Mouse (Mus musculus) heart, embryonic 15.5 days (tissue): ENCODE data around the gene Hhip. TPM values are rescaled to one million over a fixed set of nuclear protein-coding genes. Genes with fewer than 3 reads are reported as not detected.
A peak's percentile ranks its signal among the peaks of the same experiment; 100 is the strongest.

Experiments
- ATAC-seq: fragments of 200-750 bp; cut with Nextera tagmentation; replicated peaks from 2 replicates; pipeline ENCODE4 v1.8.0; 2017; ENCODE audit warnings: low read depth, moderate TSS enrichment; ENCODE audit not compliant: insufficient number of reproducible peaks, insufficient read depth, low FRiP score
- H3K27ac ChIP-seq: fragments of 300-500 bp; sonication (generic); 2 replicates; pipeline ENCODE4 v1.5.1; 2015; ENCODE audit warnings: mild to moderate bottlenecking, inconsistent platforms
- H3K27me3 ChIP-seq: fragments of 300-500 bp; sonication (generic); 2 replicates; pipeline ENCODE4 v1.6.1; 2015; ENCODE audit warnings: inconsistent platforms
- H3K36me3 ChIP-seq: fragments of 300-500 bp; sonication (generic); 2 replicates; pipeline ENCODE4 v1.6.1; 2015; ENCODE audit warnings: mild to moderate bottlenecking, inconsistent platforms
- H3K4me1 ChIP-seq: fragments of 300-500 bp; sonication (generic); replicated peaks from 2 replicates; pipeline ENCODE4 v1.6.1; 2015; ENCODE audit warnings: inconsistent platforms
- H3K4me2 ChIP-seq: fragments of 300-500 bp; sonication (generic); 2 replicates; pipeline ENCODE4 v1.6.1; 2015; ENCODE audit warnings: inconsistent platforms, mild to moderate bottlenecking, moderate library complexity
- H3K4me3 ChIP-seq: fragments of 300-500 bp; sonication (generic); 2 replicates; pipeline ENCODE4 v1.5.1; 2015; ENCODE audit warnings: mild to moderate bottlenecking, inconsistent platforms
- H3K9ac ChIP-seq: fragments of 300-500 bp; sonication (generic); 2 replicates; pipeline ENCODE4 v1.6.1; 2015; ENCODE audit warnings: mild to moderate bottlenecking, inconsistent platforms
- H3K9me3 ChIP-seq: fragments of 300-500 bp; sonication (generic); replicated peaks from 2 replicates; pipeline ENCODE4 v1.6.1; 2016; ENCODE audit warnings: inconsistent platforms
- WGBS: fragments of 180-500 bp; shearing (Covaris S2); methylation state at CpG from one replicate; pipeline ENCODE4 v1.1.7; 2015; ENCODE audit warnings: mixed read lengths; 5-methylcytosine and 5-hydroxymethylcytosine counted together
- polyA plus RNA-seq: library from polyadenylated mRNA; unstranded; fragments of >200 nt; fragmentation: Nextera tagmentation; extraction: Ambion mirVana; gene quantifications from 2 replicates; pipeline ENCODE4 v1.2.1, GENCODE M21; 2015

Hhip gene
- 1.8 and 5.0 TPM in 2 replicates for polyA plus RNA-seq

GRCm38 (mm10) chr8:80057198-80058174 is at the start of gene Hhip:
TSS of gene Hhip (minus strand) at chr8:80058006.
- WGBS: under 1% methylated on average over 41 of the region's 56 CpGs
- peak; percentile 62; the same call in 1 of the 2 replicates for ATAC-seq
- Histone ChIP-seq H3K9me3 (no peaks in the 10 kb centered on the region), H3K4me2 (peak within 1 kb of the TSS; percentile 81), H3K4me1 (peaks cover 7% of the 10 kb centered on the region), H3K9ac (peak within 1 kb of the TSS; percentile 40), H3K27me3 (peaks cover 41% of the 10 kb centered on the region), H3K4me3 (peak within 1 kb of the TSS; percentile 60), H3K27ac (no peak within 1 kb of the TSS), H3K36me3 (no peaks in the 10 kb centered on the region)

- Histone ChIP-seq H3K9ac (no peak overlapping the region), H3K4me1 (no peaks in the 10 kb centered on the region), H3K9me3 (no peaks in the 10 kb centered on the region), H3K4me2 (no peak overlapping the region), H3K4me3 (no peak overlapping the region), H3K36me3 (no peaks in the 10 kb centered on the region), H3K27ac (no peak overlapping the region), H3K27me3 (no peaks in the 10 kb centered on the region)
- 87% methylated on average over 2 of the region's 2 CpGs for WGBS
- no peak for ATAC-seq
Measured at GRCm38 (mm10) chr8:80087021-80087420, 29.2 kb upstream of the Hhip start.

- Histone ChIP-seq H3K36me3 (no peaks in the 10 kb centered on the region), H3K9me3 (no peaks in the 10 kb centered on the region), H3K4me1 (peaks cover 7% of the 10 kb centered on the region), H3K27me3 (peaks cover 41% of the 10 kb centered on the region), H3K9ac (no peak overlapping the region), H3K4me2 (peak overlapping the region; percentile 81), H3K4me3 (peak overlapping the region; percentile 60), H3K27ac (no peak overlapping the region)
- WGBS: 5% methylated on average over 7 of the region's 12 CpGs
- no peak for ATAC-seq
Measured at GRCm38 (mm10) chr8:80058193-80058592, 387 bp upstream of the Hhip start.

- no peaks in the 10 kb centered on the region for H3K9me3 ChIP-seq
- no peak overlapping the region for H3K27ac ChIP-seq
- H3K4me2 ChIP-seq: peak overlapping the region; percentile 81; the same call in 1 of the 2 replicates
- H3K9ac ChIP-seq: no peak overlapping the region
- peaks cover 7% of the 10 kb centered on the region for H3K4me1 ChIP-seq
- ATAC-seq: no peak
- peaks cover 43% of the 10 kb centered on the region for H3K27me3 ChIP-seq
- WGBS: 14% methylated on average over 13 of the region's 13 CpGs
- H3K36me3 ChIP-seq: no peaks in the 10 kb centered on the region
- H3K4me3 ChIP-seq: peak overlapping the region; percentile 60; the same call in 1 of the 2 replicates
Measured at GRCm38 (mm10) chr8:80056331-80057070, 1.3 kb downstream of the Hhip start.

GRCm38 (mm10) chr8:80055777-80056176 is 2.0 kb downstream of the Hhip start:
- H3K9ac ChIP-seq: no peak overlapping the region
- peaks cover 7% of the 10 kb centered on the region for H3K4me1 ChIP-seq
- H3K4me2 ChIP-seq: no peak overlapping the region
- no peak for ATAC-seq
- peaks cover 46% of the 10 kb centered on the region for H3K27me3 ChIP-seq
- no peaks in the 10 kb centered on the region for H3K9me3 ChIP-seq
- peak overlapping the region; percentile 11; the same call in 1 of the 2 replicates for H3K4me3 ChIP-seq
- 25% methylated on average over 10 of the region's 10 CpGs for WGBS
- no peak overlapping the region for H3K27ac ChIP-seq
- no peaks in the 10 kb centered on the region for H3K36me3 ChIP-seq

- 63% methylated on average over 6 of the region's 6 CpGs for WGBS
- Histone ChIP-seq H3K27ac (no peak overlapping the region), H3K4me1 (peaks cover 7% of the 10 kb centered on the region), H3K36me3 (no peaks in the 10 kb centered on the region), H3K9ac (no peak overlapping the region), H3K4me2 (no peak overlapping the region), H3K27me3 (peaks cover 45% of the 10 kb centered on the region), H3K9me3 (no peaks in the 10 kb centered on the region), H3K4me3 (no peak overlapping the region)
- no peak for ATAC-seq
Measured at GRCm38 (mm10) chr8:80055094-80055493, 2.7 kb downstream of the Hhip start.

GRCm38 (mm10) chr8:80054216-80054615 is 3.6 kb downstream of the Hhip start:
- ATAC-seq: no peak
- Histone ChIP-seq H3K27ac (no peak overlapping the region), H3K27me3 (peaks cover 43% of the 10 kb centered on the region), H3K4me1 (peaks cover 8% of the 10 kb centered on the region), H3K4me3 (no peak overlapping the region), H3K36me3 (no peaks in the 10 kb centered on the region), H3K9me3 (no peaks in the 10 kb centered on the region), H3K9ac (no peak overlapping the region), H3K4me2 (no peak overlapping the region)
- WGBS: 53% methylated on average over 4 of the region's 4 CpGs

- peaks cover 35% of the 10 kb centered on the region for H3K27me3 ChIP-seq
- H3K36me3 ChIP-seq: no peaks in the 10 kb centered on the region
- no peak overlapping the region for H3K4me3 ChIP-seq
- H3K9me3 ChIP-seq: no peaks in the 10 kb centered on the region
- ATAC-seq: no peak
- H3K4me1 ChIP-seq: peaks cover 10% of the 10 kb centered on the region
- no peak overlapping the region for H3K27ac ChIP-seq
- WGBS: 74% methylated on average over 1 of the region's 1 CpGs
- no peak overlapping the region for H3K9ac ChIP-seq
- no peak overlapping the region for H3K4me2 ChIP-seq
Measured at GRCm38 (mm10) chr8:80052838-80053237, 5.0 kb downstream of the Hhip start.

- H3K4me2 ChIP-seq: no peak overlapping the region
- no peak overlapping the region for H3K9ac ChIP-seq
- H3K27me3 ChIP-seq: peaks cover 21% of the 10 kb centered on the region
- no peaks in the 10 kb centered on the region for H3K9me3 ChIP-seq
- H3K4me1 ChIP-seq: 0 out of 2 replicates have a peak, but pooled peaks cover 2% of the 10 kb centered on the region
- WGBS: 47% methylated on average over 5 of the region's 5 CpGs
- H3K36me3 ChIP-seq: no peaks in the 10 kb centered on the region
- no peak for ATAC-seq
- H3K4me3 ChIP-seq: no peak overlapping the region
- H3K27ac ChIP-seq: no peak overlapping the region
Measured at GRCm38 (mm10) chr8:80051494-80051893, 6.3 kb downstream of the Hhip start.

- WGBS: 20% methylated on average over 15 of the region's 15 CpGs
- peaks cover 7% of the 10 kb centered on the region; the same call in 1 of the 2 replicates for H3K27me3 ChIP-seq
- no peaks in the 10 kb centered on the region for H3K36me3 ChIP-seq
- ATAC-seq: no peak
- H3K9ac ChIP-seq: no peak overlapping the region
- H3K4me3 ChIP-seq: no peak overlapping the region
- H3K4me2 ChIP-seq: peak overlapping the region; percentile 42
- 0 out of 2 replicates have a peak, but pooled peaks cover 2% of the 10 kb centered on the region for H3K4me1 ChIP-seq
- no peak overlapping the region for H3K27ac ChIP-seq
- H3K9me3 ChIP-seq: no peaks in the 10 kb centered on the region
Measured at GRCm38 (mm10) chr8:80049256-80050005, 8.4 kb downstream of the Hhip start.
